Mouse (Mus musculus) heart, embryonic 16.5 days (tissue): ENCODE results near the gene Nfix. TPM values are rescaled to one million over a fixed set of nuclear protein-coding genes. Genes with fewer than 3 reads are reported as not detected.

Experiments
- ATAC-seq: fragments of 200-750 bp; cut with Nextera tagmentation; replicated peaks from 2 replicates; pipeline ENCODE4 v1.8.0; 2017; ENCODE audit warnings: moderate number of reproducible peaks; ENCODE audit not compliant: insufficient read depth, low FRiP score; ENCODE audit errors: extremely low read depth
- H3K27ac ChIP-seq: fragments of 300-500 bp; sonication (generic); 2 replicates; pipeline ENCODE4 v1.5.1; 2014; ENCODE audit warnings: mild to moderate bottlenecking, low read length, control low read depth, moderate library complexity
- H3K27me3 ChIP-seq: fragments of 300-500 bp; sonication (generic); 2 replicates; pipeline ENCODE4 v1.6.1; 2014; ENCODE audit warnings: low read length, mixed read lengths; ENCODE audit not compliant: control insufficient read depth, insufficient read depth
- H3K36me3 ChIP-seq: fragments of 300-500 bp; sonication (generic); 2 replicates; pipeline ENCODE4 v1.6.1; 2014; ENCODE audit not compliant: control insufficient read depth, insufficient read depth
- H3K4me1 ChIP-seq: fragments of 300-500 bp; sonication (generic); 2 replicates; pipeline ENCODE4 v1.6.1; 2014; ENCODE audit warnings: low read length, mixed read lengths; ENCODE audit not compliant: control insufficient read depth, insufficient read depth
- H3K4me2 ChIP-seq: fragments of 300-500 bp; sonication (generic); 2 replicates; pipeline ENCODE4 v1.6.1; 2014; ENCODE audit warnings: low read depth, mild to moderate bottlenecking, control low read depth, low read length
- H3K4me3 ChIP-seq: fragments of 300-500 bp; sonication (generic); 2 replicates; pipeline ENCODE4 v1.5.1; 2014; ENCODE audit warnings: mild to moderate bottlenecking, control low read depth, low read length
- H3K9ac ChIP-seq: fragments of 300-500 bp; sonication (generic); 2 replicates; pipeline ENCODE4 v1.6.1; 2014; ENCODE audit warnings: low read length, control low read depth
- H3K9me3 ChIP-seq: fragments of 300-500 bp; sonication (generic); replicated peaks from 2 replicates; pipeline ENCODE4 v1.6.1; 2016; ENCODE audit warnings: low read length; ENCODE audit not compliant: control insufficient read depth
- WGBS: fragments of 180-500 bp; shearing (Covaris S2); extraction: QIAGEN DNeasy Blood & Tissue Kit; methylation state at CpG from one replicate; pipeline ENCODE4 v1.1.7; 2014; 5-methylcytosine and 5-hydroxymethylcytosine counted together
- polyA plus RNA-seq: library from polyadenylated mRNA; unstranded; fragments of >200 nt; fragmentation: Nextera tagmentation; extraction: Ambion mirVana; gene quantifications from 2 replicates; pipeline ENCODE4 v1.2.1, GENCODE M21; 2015

Nfix gene
- polyA plus RNA-seq, 1 experiment from 2014 or later, result 12.7 TPM

- no peaks in the 10 kb centered on the region for H3K9me3 ChIP-seq
- peak overlapping the region; percentile 49; the same call in 1 of the 2 replicates for H3K27ac ChIP-seq
- ATAC-seq, result no peak
- H3K4me3 ChIP-seq, result peak overlapping the region; percentile 48
- H3K4me2 ChIP-seq, result peak overlapping the region; percentile 58
- H3K36me3 ChIP-seq, result peaks cover 11% of the 10 kb centered on the region
- H3K9ac ChIP-seq, result peak overlapping the region; percentile 1; the same call in 1 of the 2 replicates
- peaks cover 45% of the 10 kb centered on the region for H3K4me1 ChIP-seq
- H3K27me3 ChIP-seq, result peaks cover 35% of the 10 kb centered on the region
- WGBS, result 72% methylated on average over 6 of the region's 6 CpGs
Observed at GRCm38 (mm10) chr8:84702963-84703465, 97.1 kb downstream of the Nfix start.

GRCm38 (mm10) chr8:84702561-84702960 is 97.6 kb downstream of the Nfix start:
- no peak for ATAC-seq
- H3K36me3 ChIP-seq, result peaks cover 13% of the 10 kb centered on the region
- peak overlapping the region; percentile 48 for H3K4me3 ChIP-seq
- H3K9me3 ChIP-seq, result no peaks in the 10 kb centered on the region
- peaks cover 31% of the 10 kb centered on the region for H3K27me3 ChIP-seq
- peaks cover 42% of the 10 kb centered on the region for H3K4me1 ChIP-seq
- peak overlapping the region; percentile 70; the same call in 1 of the 2 replicates for H3K9ac ChIP-seq
- peak overlapping the region; percentile 58 for H3K4me2 ChIP-seq
- no peak overlapping the region; the same call in 1 of the 2 replicates for H3K27ac ChIP-seq
- 71% methylated on average over 9 of the region's 9 CpGs for WGBS

- Histone ChIP-seq H3K4me2 (peak within 1 kb of the TSS; percentile 58), H3K9me3 (no peaks in the 10 kb centered on the region), H3K9ac (peak within 1 kb of the TSS; percentile 70), H3K36me3 (peaks cover 20% of the 10 kb centered on the region), H3K4me3 (peak within 1 kb of the TSS; percentile 48), H3K27ac (peak within 1 kb of the TSS; percentile 78), H3K4me1 (peaks cover 36% of the 10 kb centered on the region), H3K27me3 (peaks cover 24% of the 10 kb centered on the region)
- ATAC-seq, result peak; percentile 68
- WGBS, result 7% methylated on average over 34 of the region's 34 CpGs
Observed at GRCm38 (mm10) chr8:84700941-84701911, 98.9 kb downstream of the Nfix start, which contains the start of gene Lyl1. TSS of gene Lyl1 (plus strand) at chr8:84701457.

GRCm38 (mm10) chr8:84700526-84700925 is 99.6 kb downstream of the Nfix start:
- Histone ChIP-seq H3K9me3 (no peaks in the 10 kb centered on the region), H3K4me2 (no peak overlapping the region), H3K9ac (no peak overlapping the region), H3K36me3 (peaks cover 26% of the 10 kb centered on the region), H3K4me1 (peaks cover 34% of the 10 kb centered on the region), H3K4me3 (no peak overlapping the region), H3K27me3 (peaks cover 23% of the 10 kb centered on the region), H3K27ac (peak overlapping the region; percentile 78)
- ATAC-seq, result no peak
- 68% methylated on average over 5 of the region's 5 CpGs for WGBS

- Histone ChIP-seq H3K9me3 (no peaks in the 10 kb centered on the region), H3K27ac (peak overlapping the region; percentile 78), H3K9ac (no peak overlapping the region), H3K36me3 (peaks cover 28% of the 10 kb centered on the region), H3K4me1 (peaks cover 27% of the 10 kb centered on the region), H3K4me2 (no peak overlapping the region), H3K27me3 (peaks cover 18% of the 10 kb centered on the region), H3K4me3 (no peak overlapping the region)
- peak; percentile 43 for ATAC-seq
- 51% methylated on average over 7 of the region's 7 CpGs for WGBS
Observed at GRCm38 (mm10) chr8:84699861-84700322, 100.3 kb downstream of the Nfix start.

GRCm38 (mm10) chr8:84698929-84699401 is 101.2 kb downstream of the Nfix start:
- Histone ChIP-seq H3K9me3 (no peaks in the 10 kb centered on the region), H3K4me2 (peak overlapping the region; percentile 19), H3K4me1 (peaks cover 20% of the 10 kb centered on the region), H3K36me3 (peaks cover 28% of the 10 kb centered on the region), H3K9ac (no peak overlapping the region), H3K27ac (peak overlapping the region; percentile 65), H3K27me3 (peaks cover 12% of the 10 kb centered on the region), H3K4me3 (no peak overlapping the region)
- ATAC-seq, result no peak
- 67% methylated on average over 9 of the region's 9 CpGs for WGBS

GRCm38 (mm10) chr8:84698288-84698687 is 101.9 kb downstream of the Nfix start:
- no peak for ATAC-seq
- H3K9me3 ChIP-seq, result no peaks in the 10 kb centered on the region
- WGBS, result 84% methylated on average over 5 of the region's 5 CpGs
- H3K27ac ChIP-seq, result no peak overlapping the region; the same call in 1 of the 2 replicates
- peaks cover 31% of the 10 kb centered on the region for H3K36me3 ChIP-seq
- peaks cover 7% of the 10 kb centered on the region for H3K27me3 ChIP-seq
- no peak overlapping the region for H3K4me3 ChIP-seq
- no peak overlapping the region for H3K4me2 ChIP-seq
- no peak overlapping the region for H3K9ac ChIP-seq
- peaks cover 19% of the 10 kb centered on the region for H3K4me1 ChIP-seq

- peaks cover 3% of the 10 kb centered on the region; the same call in 1 of the 2 replicates for H3K27me3 ChIP-seq
- H3K4me1 ChIP-seq, result peaks cover 19% of the 10 kb centered on the region
- peaks cover 35% of the 10 kb centered on the region for H3K36me3 ChIP-seq
- ATAC-seq, result no peak
- no peak overlapping the region for H3K9ac ChIP-seq
- 84% methylated on average over 14 of the region's 14 CpGs for WGBS
- no peaks in the 10 kb centered on the region for H3K9me3 ChIP-seq
- no peak overlapping the region for H3K4me3 ChIP-seq
- no peak overlapping the region for H3K4me2 ChIP-seq
- H3K27ac ChIP-seq, result no peak overlapping the region
Observed at GRCm38 (mm10) chr8:84697166-84698130, 102.7 kb downstream of the Nfix start.
